Mouse (Mus musculus): ENCODE data around the gene F5. TPM values are rescaled to one million over a fixed set of nuclear protein-coding genes. Genes with fewer than 3 reads are reported as not detected.

F5 gene
- polyA plus RNA-seq, 1 experiment: 5.7 TPM

GRCm38 (mm10) chr1:164132609-164133008 is 19.0 kb upstream of the F5 start:
- Histone ChIP-seq H3K27ac (ENCODE audit: insufficient read depth, low read length) (no peak overlapping the region), H3K9ac (ENCODE audit: low read depth, poor library complexity, severe bottlenecking) (no peak overlapping the region), H3K9me3 (replicated peaks; ENCODE audit: control insufficient read depth, insufficient read depth, low read length, poor library complexity, severe bottlenecking) (no peaks in the 10 kb centered on the region), H3K4me1 (ENCODE audit: control insufficient read depth, insufficient read depth, low read length) (no peaks in the 10 kb centered on the region), H3K4me3 (ENCODE audit: low read depth, low read length) (no peak overlapping the region), H3K27me3 (ENCODE audit: control insufficient read depth, insufficient read depth, low read length, poor library complexity, severe bottlenecking) (no peaks in the 10 kb centered on the region), H3K36me3 (ENCODE audit: control insufficient read depth, insufficient read depth, low read length, poor library complexity, severe bottlenecking) (no peaks in the 10 kb centered on the region)
- TF ChIP-seq CTCF (IDR thresholded peaks at IDR 0.05; ENCODE audit: low read depth, low read length) (no peak), EP300 (IDR thresholded peaks at IDR 0.05; ENCODE audit: insufficient read depth, low read depth, low read length) (no peak), POLR2A (IDR thresholded peaks at IDR 0.05; ENCODE audit: insufficient read depth, low read length) (no peak)

DNA sequence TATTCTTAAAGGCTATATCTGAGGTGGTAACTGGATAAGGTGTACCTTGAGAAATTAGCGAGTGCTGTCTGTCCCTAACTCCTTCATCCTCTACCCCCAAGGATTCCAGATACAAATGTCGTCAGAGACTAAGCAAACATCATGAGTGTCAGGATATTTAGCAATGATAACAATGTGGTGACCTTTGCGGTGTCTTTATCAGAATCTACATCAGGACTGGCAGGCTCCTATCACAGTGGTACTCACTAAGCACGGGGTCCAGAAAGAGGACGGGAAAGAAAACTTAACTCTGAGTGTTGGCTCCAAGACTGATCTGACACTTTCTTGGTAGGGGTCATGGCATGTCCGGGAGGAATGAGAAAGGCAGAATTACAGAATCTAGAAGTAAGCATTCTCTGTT is 17.5 kb upstream of the F5 start:
- Histone ChIP-seq H3K4me3 (ENCODE audit: low read depth, low read length) (no peak overlapping the region), H3K9me3 (replicated peaks; ENCODE audit: control insufficient read depth, insufficient read depth, low read length, poor library complexity, severe bottlenecking) (no peaks in the 10 kb centered on the region), H3K27me3 (ENCODE audit: control insufficient read depth, insufficient read depth, low read length, poor library complexity, severe bottlenecking) (no peaks in the 10 kb centered on the region), H3K9ac (ENCODE audit: low read depth, poor library complexity, severe bottlenecking) (no peak overlapping the region), H3K4me1 (ENCODE audit: control insufficient read depth, insufficient read depth, low read length) (no peaks in the 10 kb centered on the region), H3K27ac (ENCODE audit: insufficient read depth, low read length) (no peak overlapping the region), H3K36me3 (ENCODE audit: control insufficient read depth, insufficient read depth, low read length, poor library complexity, severe bottlenecking) (no peaks in the 10 kb centered on the region)
- TF ChIP-seq EP300 (IDR thresholded peaks at IDR 0.05; ENCODE audit: insufficient read depth, low read depth, low read length) (no peak), POLR2A (IDR thresholded peaks at IDR 0.05; ENCODE audit: insufficient read depth, low read length) (no peak), CTCF (IDR thresholded peaks at IDR 0.05; ENCODE audit: low read depth, low read length) (no peak)

GRCm38 (mm10) chr1:164135360-164135759 is 16.3 kb upstream of the F5 start:
- Histone ChIP-seq H3K27me3 (ENCODE audit: control insufficient read depth, insufficient read depth, low read length, poor library complexity, severe bottlenecking) (no peaks in the 10 kb centered on the region), H3K36me3 (ENCODE audit: control insufficient read depth, insufficient read depth, low read length, poor library complexity, severe bottlenecking) (no peaks in the 10 kb centered on the region), H3K4me3 (ENCODE audit: low read depth, low read length) (no peak overlapping the region), H3K27ac (ENCODE audit: insufficient read depth, low read length) (no peak overlapping the region), H3K4me1 (ENCODE audit: control insufficient read depth, insufficient read depth, low read length) (no peaks in the 10 kb centered on the region), H3K9me3 (replicated peaks; ENCODE audit: control insufficient read depth, insufficient read depth, low read length, poor library complexity, severe bottlenecking) (no peaks in the 10 kb centered on the region), H3K9ac (ENCODE audit: low read depth, poor library complexity, severe bottlenecking) (no peak overlapping the region)
- no peak for TF ChIP-seq EP300 (IDR thresholded peaks at IDR 0.05; ENCODE audit: insufficient read depth, low read depth, low read length)
- no peak for TF ChIP-seq POLR2A (IDR thresholded peaks at IDR 0.05; ENCODE audit: insufficient read depth, low read length)
- no peak for TF ChIP-seq CTCF (IDR thresholded peaks at IDR 0.05; ENCODE audit: low read depth, low read length)

GRCm38 (mm10) chr1:164135960-164136359 is 15.7 kb upstream of the F5 start:
- Histone ChIP-seq H3K4me1 (ENCODE audit: control insufficient read depth, insufficient read depth, low read length) (no peaks in the 10 kb centered on the region), H3K4me3 (ENCODE audit: low read depth, low read length) (no peak overlapping the region), H3K27me3 (ENCODE audit: control insufficient read depth, insufficient read depth, low read length, poor library complexity, severe bottlenecking) (no peaks in the 10 kb centered on the region), H3K9ac (ENCODE audit: low read depth, poor library complexity, severe bottlenecking) (no peak overlapping the region), H3K9me3 (replicated peaks; ENCODE audit: control insufficient read depth, insufficient read depth, low read length, poor library complexity, severe bottlenecking) (no peaks in the 10 kb centered on the region), H3K27ac (ENCODE audit: insufficient read depth, low read length) (no peak overlapping the region), H3K36me3 (ENCODE audit: control insufficient read depth, insufficient read depth, low read length, poor library complexity, severe bottlenecking) (no peaks in the 10 kb centered on the region)
- no peak for TF ChIP-seq CTCF (IDR thresholded peaks at IDR 0.05; ENCODE audit: low read depth, low read length)
- TF ChIP-seq POLR2A (IDR thresholded peaks at IDR 0.05; ENCODE audit: insufficient read depth, low read length): no peak
- TF ChIP-seq EP300 (IDR thresholded peaks at IDR 0.05; ENCODE audit: insufficient read depth, low read depth, low read length): no peak

DNA sequence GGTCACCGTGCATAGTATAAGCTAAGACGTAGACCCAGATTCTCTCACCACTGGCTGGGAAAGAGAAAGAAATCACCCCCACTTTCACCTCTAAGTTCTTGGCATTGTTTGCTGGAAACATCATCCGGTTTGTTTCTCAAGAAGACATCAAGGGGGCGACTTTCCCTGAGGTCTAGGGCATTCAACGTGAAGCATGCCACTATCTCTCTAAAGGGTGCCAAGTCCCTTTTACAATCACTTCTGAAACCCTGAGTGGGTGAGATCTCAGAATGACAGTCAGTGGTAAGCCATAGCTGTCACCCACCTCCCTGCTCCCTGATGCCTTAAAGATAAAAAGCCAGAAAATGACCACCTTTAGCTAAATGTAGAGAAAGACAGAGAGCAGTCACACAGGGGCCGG is 15.0 kb upstream of the F5 start:
- Histone ChIP-seq H3K4me1 (ENCODE audit: control insufficient read depth, insufficient read depth, low read length) (no peaks in the 10 kb centered on the region), H3K9ac (ENCODE audit: low read depth, poor library complexity, severe bottlenecking) (no peak overlapping the region), H3K4me3 (ENCODE audit: low read depth, low read length) (no peak overlapping the region), H3K27ac (ENCODE audit: insufficient read depth, low read length) (no peak overlapping the region), H3K9me3 (replicated peaks; ENCODE audit: control insufficient read depth, insufficient read depth, low read length, poor library complexity, severe bottlenecking) (no peaks in the 10 kb centered on the region), H3K27me3 (ENCODE audit: control insufficient read depth, insufficient read depth, low read length, poor library complexity, severe bottlenecking) (no peaks in the 10 kb centered on the region), H3K36me3 (ENCODE audit: control insufficient read depth, insufficient read depth, low read length, poor library complexity, severe bottlenecking) (no peaks in the 10 kb centered on the region)
- TF ChIP-seq CTCF (IDR thresholded peaks at IDR 0.05; ENCODE audit: low read depth, low read length) (no peak), POLR2A (IDR thresholded peaks at IDR 0.05; ENCODE audit: insufficient read depth, low read length) (no peak), EP300 (IDR thresholded peaks at IDR 0.05; ENCODE audit: insufficient read depth, low read depth, low read length) (no peak)

- Histone ChIP-seq H3K27me3 (ENCODE audit: control insufficient read depth, insufficient read depth, low read length, poor library complexity, severe bottlenecking) (no peaks in the 10 kb centered on the region), H3K9me3 (replicated peaks; ENCODE audit: control insufficient read depth, insufficient read depth, low read length, poor library complexity, severe bottlenecking) (no peaks in the 10 kb centered on the region), H3K4me1 (ENCODE audit: control insufficient read depth, insufficient read depth, low read length) (no peaks in the 10 kb centered on the region), H3K9ac (ENCODE audit: low read depth, poor library complexity, severe bottlenecking) (no peak overlapping the region), H3K27ac (ENCODE audit: insufficient read depth, low read length) (no peak overlapping the region), H3K36me3 (ENCODE audit: control insufficient read depth, insufficient read depth, low read length, poor library complexity, severe bottlenecking) (no peaks in the 10 kb centered on the region), H3K4me3 (ENCODE audit: low read depth, low read length) (no peak overlapping the region)
- TF ChIP-seq CTCF (IDR thresholded peaks at IDR 0.05; ENCODE audit: low read depth, low read length) (peak; percentile 96), EP300 (IDR thresholded peaks at IDR 0.05; ENCODE audit: insufficient read depth, low read depth, low read length) (no peak), POLR2A (IDR thresholded peaks at IDR 0.05; ENCODE audit: insufficient read depth, low read length) (no peak)
Observed at GRCm38 (mm10) chr1:164138365-164139130, 13.1 kb upstream of the F5 start.

Measured in ES-Bruce4 (cell line).